Mouse (Mus musculus) CD4-positive, CD25-positive, alpha-beta regulatory T cell, adult 2 months (primary cell): Measurements from ENCODE around the gene Ctxn1.

ENCODE experiments used
- DNase-seq: peaks from one replicate; pipeline ENCODE4 v3.0.0-alpha.2; 2012; ENCODE audit warnings: low read depth, low spot score

Gene Ctxn1

DNA sequence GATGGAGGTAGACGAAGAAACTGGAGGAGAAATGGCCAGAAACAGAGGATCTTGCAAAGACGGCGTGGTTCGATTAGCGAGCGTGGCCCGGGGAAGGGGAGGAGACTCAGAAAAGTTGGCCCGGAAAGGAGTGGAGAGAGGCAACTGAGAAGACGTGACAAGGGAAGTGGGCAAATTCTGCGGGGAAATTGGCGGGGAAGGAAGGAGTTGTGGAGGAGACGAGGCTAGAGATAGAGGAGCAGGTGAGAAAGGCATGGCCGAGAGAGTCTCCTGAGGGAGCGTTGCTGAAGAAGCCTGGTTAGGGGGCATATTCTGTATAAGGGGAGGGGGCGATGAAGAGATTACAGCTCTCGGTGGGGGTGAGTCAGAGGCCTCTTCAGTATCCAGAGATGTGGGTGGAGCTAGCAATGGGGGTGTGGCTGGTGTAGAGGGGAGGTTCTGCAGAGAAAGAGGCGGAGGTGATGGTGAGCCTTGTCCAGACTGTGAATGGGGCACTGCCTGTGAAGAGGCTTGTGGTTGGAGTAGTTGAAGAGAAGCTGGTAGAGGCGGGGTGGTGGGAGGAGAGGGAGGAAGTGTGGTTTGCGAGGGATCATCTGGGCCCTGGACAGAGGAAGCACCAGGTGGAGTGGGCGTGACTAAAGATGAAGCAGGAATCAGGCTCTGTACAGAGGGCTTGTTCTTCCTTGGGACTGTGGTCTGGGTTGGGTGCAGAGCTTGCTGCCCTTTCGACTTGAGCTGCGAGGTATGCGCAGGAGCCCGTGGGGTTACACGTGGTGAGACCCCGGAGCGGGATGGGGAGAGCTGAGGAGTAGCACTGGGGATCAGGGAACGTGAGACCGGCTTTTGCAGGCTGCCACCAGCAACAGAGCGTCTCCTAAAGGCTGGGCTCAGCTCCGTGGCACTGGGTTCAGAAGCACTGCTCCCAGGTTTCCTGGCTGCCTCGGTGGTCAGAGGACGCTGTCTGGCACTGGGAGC lies 44.8 kb downstream of the Ctxn1 start:
- peak; percentile 82 for DNase-seq

DNA sequence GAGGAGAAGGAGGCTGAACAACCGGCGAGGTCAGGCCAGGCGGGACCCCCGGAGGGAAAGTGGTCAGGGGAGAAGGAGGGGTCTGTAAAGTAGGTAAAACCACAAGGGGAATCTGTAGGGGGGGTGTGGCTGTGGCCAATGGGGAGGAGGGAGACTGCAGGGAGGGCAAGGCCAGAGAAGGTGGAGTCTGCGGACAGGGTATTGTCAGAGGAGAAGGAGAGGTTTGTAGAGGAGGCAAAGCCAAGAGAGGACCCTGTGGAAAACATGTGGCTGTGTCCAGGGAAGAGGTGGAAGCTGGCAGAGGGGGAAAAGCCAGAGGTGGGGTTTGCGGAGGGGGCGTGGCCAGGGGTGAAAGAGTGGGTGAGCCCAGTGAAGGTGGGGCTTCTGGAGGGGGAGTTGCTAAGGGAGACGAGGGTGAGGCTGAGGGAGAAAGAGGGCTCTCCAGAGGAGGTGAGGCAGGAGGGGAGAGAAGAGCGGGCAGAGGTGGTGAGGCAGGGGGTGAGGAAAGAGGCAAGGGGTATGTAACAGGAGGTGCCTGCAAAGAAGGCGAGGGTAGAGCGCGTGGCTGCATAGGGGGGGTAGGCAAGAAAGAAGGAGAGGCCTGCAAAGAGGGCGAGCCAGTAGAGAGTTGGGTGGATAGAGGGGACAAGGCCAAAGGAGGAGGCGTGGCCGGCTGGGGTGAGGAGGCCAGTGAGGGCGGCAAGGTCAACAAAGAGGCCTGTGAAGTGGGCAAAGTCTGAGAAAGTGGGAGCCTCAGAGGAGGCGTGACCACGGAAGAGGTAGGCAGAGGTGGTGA lies 45.7 kb downstream of the Ctxn1 start:
- peak; percentile 62 for DNase-seq

DNA sequence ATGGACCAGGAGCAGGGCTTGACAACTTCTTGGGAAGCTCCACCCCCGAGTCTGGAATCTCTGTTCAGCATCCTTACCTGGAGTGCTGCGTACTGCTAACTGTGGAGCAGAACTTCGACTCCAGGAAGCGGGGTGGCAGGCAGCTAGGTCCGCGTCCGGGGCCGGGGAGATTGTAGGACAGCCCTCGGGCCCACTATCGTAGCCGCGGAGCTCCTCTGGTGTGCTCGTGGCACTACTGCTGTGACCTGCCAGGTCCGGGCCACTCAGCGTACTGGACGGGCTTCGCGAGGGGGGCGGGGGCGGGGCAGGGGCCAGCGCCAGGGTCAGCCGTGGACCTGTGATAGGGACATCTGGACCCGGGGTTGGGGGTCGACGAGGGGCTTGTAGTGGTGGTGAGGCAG lies 46.3 kb downstream of the Ctxn1 start:
- peak; percentile 49 for DNase-seq

DNA sequence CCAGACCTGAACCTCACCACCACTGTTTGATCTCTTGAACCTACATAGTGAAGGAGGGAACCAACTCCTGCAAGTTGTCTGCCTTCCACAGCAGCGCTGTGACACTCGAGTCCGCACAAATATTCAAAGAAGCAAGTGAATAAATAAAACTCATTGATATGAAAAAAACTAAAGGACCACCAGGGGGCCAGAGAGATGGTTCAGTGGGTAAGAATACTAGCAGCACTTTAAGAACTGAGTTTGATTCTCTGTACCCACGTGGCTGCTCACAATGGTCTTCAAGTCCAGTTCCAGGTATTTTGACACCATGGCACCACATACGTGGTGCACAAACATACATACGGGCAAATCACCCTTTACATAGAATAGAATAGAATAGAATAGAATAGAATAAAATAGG lies 48.0 kb downstream of the Ctxn1 start:
- peak; percentile 26 for DNase-seq
